Mouse (Mus musculus): ENCODE measurements around the gene Nudt22.

The Nudt22 gene

GRCm38 (mm10) chr19:6949951-6950350 lies 46.0 kb downstream of the Nudt22 start:
- DNase-seq (ENCODE audit: extremely low spot score) = no peak

GRCm38 (mm10) chr19:6949532-6949931 lies 46.4 kb downstream of the Nudt22 start:
- no peak for DNase-seq (ENCODE audit: extremely low spot score)

- DNase-seq (ENCODE audit: extremely low spot score) = no peak
Observed at GRCm38 (mm10) chr19:6948186-6948585, 47.7 kb downstream of the Nudt22 start.

- DNase-seq (ENCODE audit: extremely low spot score) = no peak
Observed at GRCm38 (mm10) chr19:6947742-6948141, 48.2 kb downstream of the Nudt22 start.

GRCm38 (mm10) chr19:6943709-6944108 lies 52.2 kb downstream of the Nudt22 start:
- no peak for DNase-seq (ENCODE audit: extremely low spot score)
